Mouse (Mus musculus) right cerebral cortex, adult 2 months (tissue): ENCODE results near the gene Ndufb4.

ENCODE experiments used
- DNase-seq, 2 experiments: peaks; one replicate each; pipeline ENCODE4 v3.0.0; 2021 to 2022; ENCODE audit warnings: low spot score in 2 of 2

Gene Ndufb4

DNA sequence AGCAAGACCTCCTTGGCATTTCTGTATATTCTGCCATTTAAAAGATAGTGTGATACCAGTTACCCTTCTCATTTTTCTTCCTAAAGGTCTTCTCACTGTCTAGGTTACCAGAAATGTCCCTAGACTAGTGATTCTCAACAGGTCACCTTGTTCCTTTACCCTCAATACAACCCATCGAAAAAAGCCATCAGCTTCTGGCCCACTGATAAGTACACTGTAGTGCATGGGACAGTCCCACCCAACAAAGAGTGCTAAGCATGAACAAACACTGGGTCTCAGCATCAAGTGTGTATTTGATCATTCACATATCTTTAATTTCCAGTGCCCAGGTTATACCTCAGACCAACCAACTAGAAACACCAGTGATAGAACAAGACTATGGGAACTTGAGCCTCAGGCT is 19.2 kb downstream of the Ndufb4 start:
- DNase-seq: no peak

DNA sequence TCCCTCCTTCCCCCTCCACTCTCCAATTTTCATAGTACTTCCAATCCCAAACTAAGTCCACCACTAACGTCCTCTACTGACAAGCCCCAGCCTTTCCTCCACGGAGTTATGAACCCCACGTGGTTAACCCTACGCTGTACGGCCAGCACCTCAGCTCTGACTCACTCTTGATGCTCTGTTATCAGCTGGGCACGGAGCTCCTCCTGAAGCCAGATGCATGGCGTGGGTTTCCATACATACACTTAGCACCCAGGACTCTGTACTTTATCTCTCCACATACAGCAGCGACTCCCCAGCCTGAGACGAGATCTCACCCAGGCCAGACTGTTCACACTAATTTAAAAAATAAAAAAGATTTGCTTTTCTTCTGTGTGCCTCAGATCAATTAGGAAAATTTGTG is 19.7 kb downstream of the Ndufb4 start:
- DNase-seq: no peak

DNA sequence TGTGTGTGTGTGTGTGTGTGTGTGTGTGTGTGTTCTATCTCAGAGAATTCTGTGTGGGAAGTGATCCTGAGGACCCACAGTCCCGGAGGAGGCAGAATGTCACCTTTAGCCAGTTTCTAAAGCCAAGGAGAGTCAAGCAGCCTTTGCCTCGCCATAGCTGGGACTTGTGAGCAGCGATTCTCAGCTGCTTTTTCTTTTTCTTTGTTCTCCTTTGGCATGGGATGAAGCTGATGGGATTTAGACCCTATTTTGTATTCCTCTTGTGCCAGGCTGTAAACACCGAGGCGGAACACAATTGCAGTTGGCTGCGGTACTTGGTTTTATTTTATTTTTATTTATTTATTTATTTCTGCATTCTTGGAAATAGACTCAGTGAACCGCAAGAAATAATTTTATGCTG is 25.2 kb downstream of the Ndufb4 start:
- DNase-seq: no peak

- no peak for DNase-seq
These were observed 25.9 kb downstream of the Ndufb4 start for GRCm38 (mm10) chr16:37628336-37628735.

- DNase-seq: no peak
These were observed 27.8 kb downstream of the Ndufb4 start for GRCm38 (mm10) chr16:37626388-37626949.

DNA sequence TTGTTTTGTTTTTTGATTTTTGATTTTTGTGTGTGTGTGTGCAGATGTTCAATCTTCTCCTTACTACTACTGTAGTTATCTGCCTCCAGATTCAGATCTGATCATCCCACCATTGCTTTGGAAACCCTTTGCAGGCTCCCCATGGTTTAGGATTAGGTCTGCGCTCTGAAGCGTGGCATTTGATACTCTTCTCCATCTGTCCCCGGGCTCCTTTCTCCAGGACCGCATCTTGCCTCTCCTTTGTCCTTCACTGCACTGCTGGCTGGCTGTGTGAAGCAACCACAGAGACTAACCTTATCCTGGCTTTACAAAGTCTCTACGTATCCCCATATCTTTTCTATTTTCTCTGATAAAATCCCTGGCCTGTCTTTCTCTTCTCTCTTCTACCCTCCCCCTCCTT is 31.3 kb downstream of the Ndufb4 start:
- DNase-seq: no peak

DNA sequence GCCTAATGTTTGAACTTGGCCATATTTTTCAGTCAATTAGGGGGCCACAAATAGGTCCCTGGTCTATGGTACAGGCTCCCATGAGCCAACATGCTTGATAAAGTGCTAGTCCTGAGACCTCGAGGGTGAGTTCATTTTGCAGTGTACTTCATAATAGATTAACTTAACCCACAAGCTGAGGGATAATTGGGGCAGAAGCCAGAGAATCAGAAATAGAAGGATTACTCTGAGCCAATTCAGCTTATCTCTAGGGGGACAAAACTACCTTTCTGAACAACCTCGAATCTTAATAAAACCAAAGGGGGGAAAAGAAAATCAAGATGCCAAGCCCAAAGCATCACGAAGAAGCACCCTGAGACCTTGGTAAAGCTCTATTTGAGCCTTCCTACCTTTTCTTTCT is 31.9 kb downstream of the Ndufb4 start:
- DNase-seq: no peak

DNA sequence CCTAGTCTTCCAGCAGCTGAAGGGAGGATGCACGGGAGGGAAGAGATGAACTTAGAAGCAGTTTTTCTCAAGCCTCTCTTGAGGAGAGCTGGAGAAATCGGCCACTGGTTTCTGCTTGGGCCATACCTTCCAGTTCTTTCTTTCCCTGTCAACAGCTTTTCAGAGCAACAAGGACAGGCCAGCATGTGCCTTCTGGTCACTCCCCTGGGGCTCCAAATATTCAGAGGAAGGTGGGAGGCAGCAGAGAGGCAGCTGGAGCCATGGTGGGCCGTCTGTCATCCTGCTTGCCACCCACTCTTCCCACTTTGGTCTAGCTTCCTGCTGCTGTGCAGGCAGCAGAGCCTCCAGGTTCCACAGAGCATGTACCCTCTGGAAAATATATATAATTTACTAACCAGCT is 36.6 kb downstream of the Ndufb4 start:
- DNase-seq: peak; percentile 73 to 75

DNA sequence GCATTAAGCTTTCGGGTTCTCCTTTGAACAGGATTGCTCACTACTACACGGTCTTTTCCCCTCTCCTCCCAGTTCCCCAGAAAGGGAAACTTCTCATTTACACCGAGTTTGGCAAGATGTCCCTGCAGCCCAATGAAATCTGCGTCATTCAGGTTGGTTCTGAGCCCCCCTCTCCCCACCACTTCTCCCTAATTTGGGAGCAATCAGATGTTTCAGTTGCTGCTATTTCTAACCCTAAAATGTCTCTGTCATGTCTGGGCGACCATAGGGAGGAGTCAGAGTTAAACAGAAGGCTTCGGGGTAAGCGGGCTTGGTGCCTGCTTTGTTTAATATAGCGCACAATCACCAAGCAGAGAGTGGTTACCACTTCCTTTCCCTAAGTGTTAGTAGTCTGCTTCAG is 38.1 kb downstream of the Ndufb4 start:
- DNase-seq: no peak

DNA sequence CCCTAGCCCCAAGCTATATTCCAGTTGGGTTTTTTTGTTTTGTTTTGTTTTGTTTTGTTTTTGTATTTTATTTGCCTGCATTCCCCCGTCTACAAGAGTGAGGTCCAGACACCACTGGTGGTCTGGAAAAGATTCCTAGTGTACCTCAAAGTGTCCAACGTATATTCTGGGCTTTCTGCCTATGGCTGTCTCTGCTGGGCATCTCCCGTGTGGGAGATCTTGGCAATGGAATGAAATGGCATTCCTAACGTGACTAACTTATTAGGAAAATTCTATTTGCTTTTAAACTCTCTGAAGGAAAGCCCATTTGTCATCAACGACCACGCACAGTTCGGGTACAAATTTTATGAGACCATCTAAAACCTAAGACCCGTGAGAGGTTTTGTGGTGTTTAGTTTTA is 38.8 kb downstream of the Ndufb4 start:
- no peak for DNase-seq

GRCm38 (mm10) chr16:37614540-37614939 is 39.7 kb downstream of the Ndufb4 start:
- no peak for DNase-seq

DNA sequence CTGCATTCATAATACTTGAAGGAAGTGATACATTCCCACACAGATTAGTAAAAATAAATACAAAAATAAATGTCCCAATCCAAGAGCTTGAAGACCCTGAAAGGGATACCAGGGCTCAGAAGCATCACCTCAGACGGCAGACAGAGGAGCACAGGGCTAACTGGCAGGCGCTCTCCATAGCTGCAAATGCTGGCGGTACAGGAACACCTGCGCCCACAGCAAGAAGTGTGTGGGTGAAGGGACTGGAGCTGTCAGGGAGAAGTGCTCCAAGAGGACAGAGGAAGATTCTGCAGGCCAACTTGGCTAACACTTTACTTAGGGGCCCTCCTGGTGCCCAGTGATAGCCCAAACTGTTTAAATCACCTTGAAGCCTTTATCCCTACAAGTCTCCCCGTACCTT is 42.2 kb downstream of the Ndufb4 start:
- DNase-seq: peak in 1 of 2 experiments; percentile 37

GRCm38 (mm10) chr16:37611072-37611471 is 43.2 kb downstream of the Ndufb4 start:
- no peak for DNase-seq

DNA sequence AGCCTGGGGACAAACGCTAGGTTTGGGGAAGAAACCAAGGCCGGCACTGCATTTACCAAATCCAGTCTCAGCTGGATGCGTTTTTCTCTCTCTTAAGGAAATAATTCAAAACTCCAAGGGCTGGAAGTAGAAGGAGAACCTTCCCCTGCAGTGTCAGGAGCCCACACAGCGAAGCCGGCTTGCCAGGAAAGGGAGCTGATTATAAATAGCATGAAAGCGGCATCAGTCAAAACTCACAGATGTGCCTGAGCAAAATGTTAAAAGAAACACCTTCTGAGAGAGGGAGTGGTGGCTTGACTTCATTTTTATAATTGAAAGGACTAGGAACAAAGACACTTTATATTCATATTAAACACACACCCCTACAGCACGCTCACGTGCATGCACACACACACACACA is 43.9 kb downstream of the Ndufb4 start:
- peak; percentile 59 to 63 for DNase-seq

- DNase-seq: no peak
These were observed 50.0 kb downstream of the Ndufb4 start for GRCm38 (mm10) chr16:37604243-37604642.

DNA sequence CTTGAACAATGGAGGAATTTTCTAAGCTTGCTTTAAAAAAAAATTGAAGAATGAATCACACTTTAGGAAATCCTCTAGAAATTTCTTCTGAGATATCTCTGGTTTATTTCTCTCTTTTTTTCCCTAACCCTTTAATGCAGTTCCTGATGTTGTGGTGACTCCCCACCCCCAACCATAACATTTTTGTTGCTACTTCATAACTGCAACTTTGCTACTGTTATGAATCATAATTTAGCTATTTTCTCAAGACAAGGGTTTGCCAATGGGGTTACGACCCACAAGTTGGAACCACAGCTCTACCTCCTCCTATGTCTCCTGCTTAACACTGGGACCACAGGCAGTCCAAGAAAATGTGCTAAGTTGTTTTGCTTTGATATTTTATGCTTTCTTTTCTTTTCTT is 50.8 kb downstream of the Ndufb4 start:
- DNase-seq: no peak

DNA sequence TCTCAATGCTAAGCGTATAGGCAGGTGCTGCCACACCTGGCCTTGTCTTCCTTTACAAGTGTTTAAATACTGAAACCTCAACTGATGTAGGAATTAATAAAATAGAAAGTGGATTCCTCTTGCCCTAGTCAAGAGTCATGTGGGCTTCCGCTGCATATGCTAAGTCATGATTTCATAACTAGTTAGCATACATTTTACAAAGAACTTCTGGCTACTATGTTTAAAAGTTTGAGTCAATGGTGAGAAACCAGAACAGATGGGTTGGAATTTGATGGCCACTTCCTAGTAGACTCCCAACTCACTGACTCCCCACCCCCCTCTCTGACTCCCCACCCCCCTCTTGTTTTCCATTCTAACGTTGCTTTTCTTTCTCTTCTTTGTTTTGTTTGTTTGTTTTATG is 54.9 kb downstream of the Ndufb4 start:
- DNase-seq: no peak

DNA sequence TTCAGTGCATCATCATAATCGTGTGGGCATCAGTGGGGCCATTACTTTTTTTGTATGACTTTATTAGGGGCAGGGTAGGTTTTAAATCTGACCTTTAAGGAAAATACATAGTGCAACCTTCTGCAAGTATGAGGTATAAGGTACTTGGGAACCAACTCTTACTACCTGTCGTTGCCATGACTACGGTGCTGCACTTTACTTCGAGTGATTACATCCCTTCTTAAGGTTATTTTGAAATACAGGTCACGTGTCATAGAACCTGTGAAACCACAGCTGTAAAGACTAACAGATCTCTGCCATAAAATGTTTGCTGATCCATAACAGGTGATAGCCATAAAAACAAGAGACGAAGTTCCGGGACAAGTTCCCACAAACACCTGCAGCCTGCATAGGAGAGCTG is 55.8 kb downstream of the Ndufb4 start:
- DNase-seq: no peak

GRCm38 (mm10) chr16:37597412-37597811 is 56.8 kb downstream of the Ndufb4 start:
- no peak for DNase-seq
